Mouse (Mus musculus) liver, embryonic 16.5 days (tissue): ENCODE data around the gene Rtn2. TPM values are rescaled to one million over a fixed set of nuclear protein-coding genes. Genes with fewer than 3 reads are reported as not detected.

Experiments
- ATAC-seq: fragments of 200-750 bp; cut with Nextera tagmentation; 2 replicates; pipeline ENCODE4 v1.8.0; 2017; ENCODE audit warnings: low read depth, mild to moderate bottlenecking, moderate number of reproducible peaks, moderate library complexity
- H3K27ac ChIP-seq: fragments of 300-500 bp; sonication (generic); 2 replicates; pipeline ENCODE4 v1.5.1; 2014; ENCODE audit warnings: mild to moderate bottlenecking, low read length
- H3K27me3 ChIP-seq: fragments of 300-500 bp; sonication (generic); 2 replicates; pipeline ENCODE4 v1.6.1; 2014; ENCODE audit warnings: low read depth, low read length, mixed read lengths; ENCODE audit not compliant: control insufficient read depth, insufficient read depth
- H3K36me3 ChIP-seq: fragments of 300-500 bp; sonication (generic); 2 replicates; pipeline ENCODE4 v1.6.1; 2014; ENCODE audit warnings: mild to moderate bottlenecking; ENCODE audit not compliant: control insufficient read depth, insufficient read depth
- H3K4me1 ChIP-seq: fragments of 300-500 bp; sonication (generic); 2 replicates; pipeline ENCODE4 v1.6.1; 2014; ENCODE audit warnings: low read depth, low read length, mixed read lengths; ENCODE audit not compliant: control insufficient read depth
- H3K4me2 ChIP-seq: fragments of 300-500 bp; sonication (generic); 2 replicates; pipeline ENCODE4 v1.6.1; 2014; ENCODE audit warnings: low read depth, low read length, mixed read lengths
- H3K4me3 ChIP-seq: fragments of 300-500 bp; sonication (generic); 2 replicates; pipeline ENCODE4 v1.5.1; 2014; ENCODE audit warnings: low read depth, mild to moderate bottlenecking, low read length
- H3K9ac ChIP-seq: fragments of 300-500 bp; sonication (generic); 2 replicates; pipeline ENCODE4 v1.6.1; 2014; ENCODE audit warnings: low read depth, low read length
- H3K9me3 ChIP-seq: fragments of 300-500 bp; sonication (generic); replicated peaks from 2 replicates; pipeline ENCODE4 v1.6.1; 2016; ENCODE audit warnings: low read length; ENCODE audit not compliant: control insufficient read depth
- WGBS: fragments of 180-500 bp; shearing (Covaris S2); extraction: QIAGEN DNeasy Blood & Tissue Kit; methylation state at CpG from one replicate; pipeline ENCODE4 v1.1.7; 2014; ENCODE audit not compliant: insufficient replicate concordance; 5-methylcytosine and 5-hydroxymethylcytosine counted together
- polyA plus RNA-seq: library from polyadenylated mRNA; unstranded; fragments of >200 nt; fragmentation: Nextera tagmentation; extraction: Ambion mirVana; gene quantifications from 2 replicates; pipeline ENCODE4 v1.2.1, GENCODE M21; 2015

The Rtn2 gene
- polyA plus RNA-seq, 1 experiment from 2014 or later = 4.1 TPM

DNA sequence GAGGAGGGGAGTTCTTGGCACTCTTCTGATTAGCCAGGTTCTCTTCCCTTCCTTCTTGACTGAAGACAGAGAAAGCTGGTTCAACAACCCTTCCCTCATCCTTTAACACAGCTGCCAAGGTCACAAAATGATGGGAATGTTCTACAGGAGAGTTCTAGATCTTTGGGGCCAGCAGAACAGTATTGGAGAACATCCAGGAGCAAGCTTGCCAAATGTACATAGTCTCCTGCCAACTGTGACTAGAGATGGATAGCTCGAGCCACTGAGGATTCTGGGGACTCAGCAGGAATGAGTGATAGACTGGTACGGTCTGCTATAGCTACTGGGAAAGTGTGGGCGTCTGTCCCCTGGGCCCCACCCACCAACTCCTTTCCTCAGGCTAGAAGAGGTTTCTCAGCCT lies 24.1 kb upstream of the Rtn2 start:
- H3K4me3 ChIP-seq = no peak overlapping the region; the same call in 1 of the 2 replicates
- WGBS = 60% methylated on average over 3 of the region's 3 CpGs
- peaks cover 22% of the 10 kb centered on the region for H3K4me1 ChIP-seq
- H3K27me3 ChIP-seq = no peaks in the 10 kb centered on the region
- H3K9ac ChIP-seq = no peak overlapping the region
- ATAC-seq = no peak
- peak overlapping the region; percentile 59 for H3K27ac ChIP-seq
- H3K4me2 ChIP-seq = peak overlapping the region; percentile 50
- no peaks in the 10 kb centered on the region for H3K9me3 ChIP-seq
- H3K36me3 ChIP-seq = peaks cover 39% of the 10 kb centered on the region

- Histone ChIP-seq H3K4me1 (peaks cover 58% of the 10 kb centered on the region), H3K36me3 (peaks cover 35% of the 10 kb centered on the region), H3K4me3 (peak overlapping the region; percentile 30), H3K27me3 (no peaks in the 10 kb centered on the region), H3K27ac (peak overlapping the region; percentile 83), H3K9ac (peak overlapping the region; percentile 60), H3K9me3 (no peaks in the 10 kb centered on the region), H3K4me2 (peak overlapping the region; percentile 73)
- WGBS = 18% methylated on average over 7 of the region's 7 CpGs
- ATAC-seq = peak; percentile 83
Measured at GRCm38 (mm10) chr7:19265147-19265546, 17.3 kb upstream of the Rtn2 start.

- H3K9ac ChIP-seq = peak overlapping the region; percentile 60
- H3K4me3 ChIP-seq = peak overlapping the region; percentile 33
- WGBS = 30% methylated on average over 10 of the region's 10 CpGs
- H3K4me1 ChIP-seq = peaks cover 65% of the 10 kb centered on the region
- H3K4me2 ChIP-seq = peak overlapping the region; percentile 73
- no peaks in the 10 kb centered on the region for H3K9me3 ChIP-seq
- no peaks in the 10 kb centered on the region for H3K27me3 ChIP-seq
- peaks cover 25% of the 10 kb centered on the region for H3K36me3 ChIP-seq
- peak overlapping the region; percentile 83 for H3K27ac ChIP-seq
- 0 out of 2 replicates have a peak, but pooled peaks have one; percentile 22 for ATAC-seq
Measured at GRCm38 (mm10) chr7:19265928-19266822, 16.2 kb upstream of the Rtn2 start.

GRCm38 (mm10) chr7:19267051-19267450 lies 15.4 kb upstream of the Rtn2 start:
- H3K4me3 ChIP-seq = no peak overlapping the region
- peaks cover 65% of the 10 kb centered on the region for H3K4me1 ChIP-seq
- WGBS = 37% methylated on average over 10 of the region's 10 CpGs

GRCm38 (mm10) chr7:19268993-19269681 lies 13.3 kb upstream of the Rtn2 start:
- Histone ChIP-seq H3K4me3 (peak overlapping the region; percentile 82), H3K4me2 (peak overlapping the region; percentile 100), H3K4me1 (peaks cover 68% of the 10 kb centered on the region), H3K9ac (peak overlapping the region; percentile 90), H3K27ac (peak overlapping the region; percentile 98), H3K27me3 (no peaks in the 10 kb centered on the region), H3K36me3 (peaks cover 5% of the 10 kb centered on the region; the same call in 1 of the 2 replicates), H3K9me3 (no peaks in the 10 kb centered on the region)
- 25% methylated on average over 10 of the region's 10 CpGs for WGBS
- no peak for ATAC-seq

More at GRCm38 (mm10) chr7:19267051-19267450, 15.4 kb upstream of the Rtn2 start:
- Histone ChIP-seq H3K4me2 (peak overlapping the region; percentile 73), H3K27me3 (no peaks in the 10 kb centered on the region), H3K27ac (peak overlapping the region; percentile 83), H3K9ac (0 out of 2 replicates have a peak overlapping the region, but pooled peaks have one; percentile 1), H3K36me3 (peaks cover 18% of the 10 kb centered on the region), H3K9me3 (no peaks in the 10 kb centered on the region)
- no peak for ATAC-seq

DNA sequence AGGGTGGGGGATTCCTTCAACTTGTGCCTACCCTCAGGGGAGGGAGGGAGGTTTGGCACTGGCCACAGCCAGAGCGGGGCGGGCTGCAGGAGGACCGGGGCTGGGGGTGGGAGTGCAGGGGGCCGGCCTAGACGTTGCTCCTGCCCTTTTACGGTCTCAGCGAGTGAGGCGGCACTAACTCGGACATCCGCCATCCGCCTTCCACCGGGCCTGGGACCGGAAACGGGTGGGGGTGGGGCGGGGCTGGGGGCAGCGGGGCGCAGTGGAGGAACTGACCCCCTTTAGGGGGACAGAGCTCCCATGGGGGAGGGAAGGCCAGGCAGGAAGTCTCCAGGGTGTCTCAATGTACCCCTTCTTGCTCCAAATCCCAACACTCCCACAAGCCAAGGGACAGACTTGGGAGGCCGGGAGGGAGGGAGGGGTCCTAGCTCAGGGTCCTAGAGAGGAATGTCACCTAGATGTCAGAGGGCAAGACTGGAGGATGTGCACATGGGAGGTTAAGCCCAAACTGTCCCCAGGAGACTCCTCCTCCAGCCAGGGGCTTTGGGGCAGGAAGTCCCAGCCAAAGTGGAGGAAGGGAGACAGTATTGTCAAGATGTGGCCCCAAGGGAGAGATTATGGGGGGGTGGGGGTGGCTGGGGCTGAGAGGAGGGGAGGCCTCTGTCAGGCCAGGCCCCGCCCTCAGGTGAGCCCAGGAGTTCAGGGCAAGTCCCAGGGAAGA lies 12.5 kb upstream of the Rtn2 start:
- Histone ChIP-seq H3K9ac (peak overlapping the region; percentile 90), H3K27ac (peak overlapping the region; percentile 98), H3K4me1 (peaks cover 61% of the 10 kb centered on the region), H3K4me2 (peak overlapping the region; percentile 100), H3K9me3 (no peaks in the 10 kb centered on the region), H3K4me3 (peak overlapping the region; percentile 82), H3K27me3 (no peaks in the 10 kb centered on the region), H3K36me3 (no peaks in the 10 kb centered on the region)
- WGBS = 1% methylated on average over 19 of the region's 19 CpGs
- peak; percentile 15 for ATAC-seq

DNA sequence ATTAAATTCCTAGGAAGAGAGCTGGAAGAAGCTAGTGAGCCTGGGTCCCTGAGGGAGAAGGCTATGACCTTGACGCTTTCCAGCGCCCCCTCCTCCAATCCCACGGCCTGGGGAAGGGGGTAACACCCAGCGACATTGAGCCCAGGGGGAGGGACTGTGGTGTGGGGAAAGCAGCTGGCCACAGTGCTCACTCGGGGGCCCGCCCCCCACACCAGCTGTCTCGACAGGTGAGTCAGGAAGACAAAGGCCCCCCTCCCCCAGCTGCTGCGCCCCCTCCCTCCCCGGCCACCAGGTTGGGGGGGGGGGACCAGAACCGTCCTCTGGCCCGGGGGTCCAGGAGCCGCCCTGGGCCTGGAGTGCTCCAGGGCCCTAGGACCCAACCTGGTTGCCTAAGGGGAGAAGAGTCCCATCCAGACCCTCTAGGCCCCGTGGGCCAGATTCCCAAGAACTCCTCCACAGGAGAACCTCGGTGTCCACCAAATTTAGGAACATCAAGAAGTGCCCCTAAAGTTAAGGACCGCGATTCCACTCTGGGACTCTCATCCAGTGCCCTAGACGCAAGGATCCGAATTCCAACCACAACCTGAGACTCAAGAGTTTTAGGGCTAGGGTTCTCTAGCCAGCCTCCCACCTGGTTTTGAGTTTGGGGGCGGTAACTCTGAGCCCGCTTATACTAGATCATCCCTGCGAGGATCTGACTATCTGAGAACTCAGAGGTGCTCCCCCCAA lies 11.8 kb upstream of the Rtn2 start:
- Histone ChIP-seq H3K36me3 (no peaks in the 10 kb centered on the region), H3K4me1 (peaks cover 53% of the 10 kb centered on the region), H3K27me3 (no peaks in the 10 kb centered on the region), H3K4me2 (peak overlapping the region; percentile 100), H3K27ac (peak overlapping the region; percentile 98), H3K9ac (peak overlapping the region; percentile 90), H3K9me3 (no peaks in the 10 kb centered on the region), H3K4me3 (peak overlapping the region; percentile 82)
- ATAC-seq = no peak
- WGBS = 2% methylated on average over 19 of the region's 21 CpGs
